Mouse (Mus musculus) ES-E14 (cell line): ENCODE data around the gene Rbfox3. TPM values are rescaled to one million over a fixed set of nuclear protein-coding genes. Genes with fewer than 3 reads are reported as not detected.

Experiments used
- DNase-seq: peaks from one replicate; pipeline ENCODE4 v3.0.0-alpha.2; 2013; ENCODE audit warnings: low read depth, low spot score
- H3K27ac ChIP-seq: 2 replicates; pipeline ENCODE4 v1.5.1; 2012; ENCODE audit warnings: low read depth, mild to moderate bottlenecking, low read length, moderate library complexity, mixed read lengths; ENCODE audit not compliant: poor library complexity, insufficient read depth, severe bottlenecking
- H3K36me3 ChIP-seq: 2 replicates; pipeline ENCODE4 v1.6.1; 2012; ENCODE audit warnings: mild to moderate bottlenecking, low read length, moderate library complexity, mixed read lengths; ENCODE audit not compliant: control insufficient read depth, poor library complexity, insufficient read depth, severe bottlenecking
- H3K4me1 ChIP-seq, 2 experiments: fragments of 150-350 bp in 1 of 2; sonication (generic) in 1 of 2; 2 replicates each; pipeline ENCODE4 v1.6.1; 2012; ENCODE audit warnings: low read length in 2 of 2, mild to moderate bottlenecking in 1 of 2, mixed read lengths in 1 of 2; ENCODE audit not compliant: control insufficient read depth in 2 of 2, insufficient read depth in 2 of 2, poor library complexity in 1 of 2
- H3K4me3 ChIP-seq, 2 experiments: fragments of 150-350 bp in 1 of 2; sonication (generic) in 1 of 2; 2 replicates each; pipeline ENCODE4 v1.5.1; 2012; ENCODE audit warnings: low read length in 2 of 2, low read depth in 1 of 2, mild to moderate bottlenecking in 1 of 2, mixed read lengths in 1 of 2; ENCODE audit not compliant: insufficient read depth in 1 of 2, poor library complexity in 1 of 2, severe bottlenecking in 1 of 2
- H3K9ac ChIP-seq: 2 replicates; pipeline ENCODE4 v1.6.1; 2012; ENCODE audit warnings: low read depth, mild to moderate bottlenecking, low read length, mixed read lengths; ENCODE audit not compliant: poor library complexity, insufficient read depth, severe bottlenecking
- H3K9me3 ChIP-seq: fragments of 150-350 bp; sonication (generic); 2 replicates; pipeline ENCODE4 v1.6.1; 2012; ENCODE audit warnings: low read depth, mild to moderate bottlenecking, low read length; ENCODE audit not compliant: control insufficient read depth, insufficient read depth
- CHD2 ChIP-seq: IDR thresholded peaks from 2 replicates; pipeline ENCODE4 v1.6.1; 2014; ENCODE audit warnings: mild to moderate bottlenecking, low read depth, low read length, inconsistent platforms
- HCFC1 ChIP-seq: IDR thresholded peaks from 2 replicates; pipeline ENCODE4 v1.6.1; 2012; ENCODE audit warnings: low read length, inconsistent platforms, borderline replicate concordance; ENCODE audit not compliant: insufficient read depth
- MAFK ChIP-seq: IDR thresholded peaks from 2 replicates; pipeline ENCODE4 v1.6.1; 2014; ENCODE audit warnings: mild to moderate bottlenecking, low read depth, low read length, inconsistent platforms; ENCODE audit not compliant: insufficient read depth
- ZC3H11A ChIP-seq: IDR thresholded peaks from 2 replicates; pipeline ENCODE4 v1.6.1; 2012; ENCODE audit warnings: low read depth, mild to moderate bottlenecking, inconsistent platforms, low read length, borderline replicate concordance
- ZNF384 ChIP-seq: IDR thresholded peaks from 2 replicates; pipeline ENCODE4 v1.6.1; 2012; ENCODE audit warnings: low read depth, low read length, inconsistent platforms
- in situ Hi-C, 2 experiments: fragments of 600-800 bp; cut with MboI; formaldehyde crosslinking; loops; one replicate each; pipeline ENCODE4 v1.15.1; 2025; ENCODE audit warnings: low sequenced_read_pairs in 2 of 2, inconsistent platforms in 1 of 2; ENCODE audit not compliant: unreplicated experiment in 2 of 2
- total RNA-seq: library from RNA; depleted of rRNA; stranded (reverse); fragments of 300-350 nt; gene quantifications from 2 replicates; pipeline ENCODE4 v1.2.3, GENCODE M21; 2012

Gene Rbfox3
- total RNA-seq, 1 experiment, result 0.45 TPM

DNA sequence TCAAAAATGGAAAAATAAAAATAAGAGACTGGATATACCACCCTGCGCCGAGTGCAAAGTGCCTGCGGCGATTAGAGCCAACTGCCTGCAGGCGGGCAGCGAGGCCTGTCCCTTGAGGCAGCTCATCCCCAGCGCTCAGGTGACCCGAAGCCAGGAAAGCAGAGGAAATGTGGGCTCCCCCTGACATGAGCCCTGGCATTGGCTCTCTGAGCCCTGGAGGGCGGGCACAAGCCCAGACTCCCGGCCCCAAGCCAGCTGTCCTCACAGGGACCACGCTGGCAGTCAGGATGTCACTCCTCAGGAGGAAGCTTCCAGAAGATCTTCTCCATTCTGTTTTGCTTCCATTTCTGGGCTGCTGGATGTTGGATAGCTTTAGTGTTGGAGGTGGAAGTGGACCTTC is 53.1 kb downstream of the Rbfox3 start:
- Histone ChIP-seq H3K36me3 (no peaks in the 10 kb centered on the region), H3K9me3 (no peaks in the 10 kb centered on the region), H3K9ac (no peak overlapping the region), H3K27ac (no peak overlapping the region), H3K4me1 (no peaks in the 10 kb centered on the region), H3K4me3 (no peak overlapping the region)
- DNase-seq, result no peak
- in situ Hi-C loops, result no loop called here
- TF ChIP-seq HCFC1, result no peak
- no peak for TF ChIP-seq ZC3H11A
- no peak for TF ChIP-seq CHD2
- TF ChIP-seq ZNF384, result no peak
- no peak for TF ChIP-seq MAFK

GRCm38 (mm10) chr11:118851391-118851790 is 60.0 kb downstream of the Rbfox3 start:
- Histone ChIP-seq H3K27ac (no peak overlapping the region), H3K4me3 (no peak overlapping the region), H3K36me3 (no peaks in the 10 kb centered on the region), H3K9ac (no peak overlapping the region), H3K4me1 (no peaks in the 10 kb centered on the region), H3K9me3 (no peaks in the 10 kb centered on the region)
- TF ChIP-seq CHD2 (no peak), MAFK (no peak), ZC3H11A (no peak), ZNF384 (no peak), HCFC1 (no peak)
- no peak for DNase-seq
- in situ Hi-C loops, result no loop called here

GRCm38 (mm10) chr11:118847986-118848385 is 63.4 kb downstream of the Rbfox3 start:
- Histone ChIP-seq H3K4me1 (no peaks in the 10 kb centered on the region), H3K36me3 (no peaks in the 10 kb centered on the region), H3K4me3 (no peak overlapping the region), H3K27ac (no peak overlapping the region), H3K9ac (no peak overlapping the region), H3K9me3 (no peaks in the 10 kb centered on the region)
- in situ Hi-C loops, result no loop called here
- no peak for DNase-seq
- TF ChIP-seq CHD2 (no peak), MAFK (no peak), ZC3H11A (no peak), HCFC1 (no peak), ZNF384 (no peak)

GRCm38 (mm10) chr11:118840992-118841391 is 70.4 kb downstream of the Rbfox3 start:
- in situ Hi-C loops, result no loop called here
- TF ChIP-seq ZC3H11A (no peak), CHD2 (no peak), ZNF384 (no peak), HCFC1 (no peak), MAFK (no peak)

GRCm38 (mm10) chr11:118838167-118838566 is 73.2 kb downstream of the Rbfox3 start:
- Histone ChIP-seq H3K36me3 (no peaks in the 10 kb centered on the region), H3K9me3 (no peaks in the 10 kb centered on the region), H3K27ac (no peak overlapping the region), H3K4me3 (no peak overlapping the region), H3K9ac (no peak overlapping the region), H3K4me1 (no peaks in the 10 kb centered on the region)
- no peak for DNase-seq
- in situ Hi-C loops, result no loop called here
- TF ChIP-seq CHD2, result no peak
- TF ChIP-seq HCFC1, result no peak

More at GRCm38 (mm10) chr11:118840992-118841391, 70.4 kb downstream of the Rbfox3 start:
- no peak for DNase-seq
- Histone ChIP-seq H3K4me3 (no peak overlapping the region), H3K9me3 (no peaks in the 10 kb centered on the region), H3K27ac (no peak overlapping the region), H3K9ac (no peak overlapping the region), H3K4me1 (no peaks in the 10 kb centered on the region), H3K36me3 (no peaks in the 10 kb centered on the region)
